Mouse (Mus musculus) small intestine, adult 2 months (tissue): ENCODE measurements around the gene Obp2b.

Experiments used
- CTCF ChIP-seq: fragments of 200-500 bp; IDR thresholded peaks from 2 replicates; pipeline ENCODE4 v1.5.1; 2012; ENCODE audit warnings: low read depth, mild to moderate bottlenecking, control low read depth, inconsistent platforms, low read length, moderate library complexity, mixed read lengths; ENCODE audit not compliant: insufficient replicate concordance, insufficient read length; ENCODE audit errors: extremely low read depth
- POLR2A ChIP-seq: fragments of 200-500 bp; IDR thresholded peaks from 2 replicates; pipeline ENCODE4 v1.6.1; 2012; ENCODE audit warnings: low read depth, mild to moderate bottlenecking, control low read depth, inconsistent platforms, low read length, moderate library complexity

GRCm38 (mm10) chr2:25696951-25697350, 39.9 kb upstream of the Obp2b start:
- TF ChIP-seq CTCF = no peak
- TF ChIP-seq POLR2A = no peak
